Mouse (Mus musculus) limb, embryonic 12.5 days (tissue): Measurements from ENCODE around the gene Mbtps1. TPM values are rescaled to one million over a fixed set of nuclear protein-coding genes. Genes with fewer than 3 reads are reported as not detected.

Source experiments
- ATAC-seq: fragments of 200-750 bp; cut with Nextera tagmentation; 2 replicates; pipeline ENCODE4 v1.8.0; 2017; ENCODE audit warnings: low read depth, moderate TSS enrichment; ENCODE audit not compliant: insufficient number of reproducible peaks, insufficient read depth, low FRiP score, low TSS enrichment
- H3K27ac ChIP-seq: fragments of 300-500 bp; sonication (generic); 2 replicates; pipeline ENCODE4 v1.5.1; 2016; ENCODE audit warnings: mild to moderate bottlenecking, moderate library complexity
- H3K27me3 ChIP-seq: fragments of 300-500 bp; sonication (generic); 2 replicates; pipeline ENCODE4 v1.6.1; 2016; ENCODE audit warnings: mild to moderate bottlenecking, moderate library complexity
- H3K36me3 ChIP-seq: fragments of 300-500 bp; sonication (generic); 2 replicates; pipeline ENCODE4 v1.6.1; 2016; ENCODE audit warnings: mild to moderate bottlenecking, moderate library complexity
- H3K4me1 ChIP-seq: fragments of 300-500 bp; sonication (generic); replicated peaks from 2 replicates; pipeline ENCODE4 v1.6.1; 2016
- H3K4me2 ChIP-seq: fragments of 300-500 bp; sonication (generic); 2 replicates; pipeline ENCODE4 v1.6.1; 2016; ENCODE audit warnings: mild to moderate bottlenecking, moderate library complexity
- H3K4me3 ChIP-seq: fragments of 300-500 bp; sonication (generic); replicated peaks from 2 replicates; pipeline ENCODE4 v1.5.1; 2016; ENCODE audit warnings: mild to moderate bottlenecking
- H3K9ac ChIP-seq: fragments of 300-500 bp; sonication (generic); replicated peaks from 2 replicates; pipeline ENCODE4 v1.6.1; 2016; ENCODE audit warnings: mild to moderate bottlenecking, moderate library complexity
- H3K9me3 ChIP-seq: fragments of 300-500 bp; sonication (generic); 2 replicates; pipeline ENCODE4 v1.6.1; 2016; ENCODE audit warnings: mild to moderate bottlenecking, moderate library complexity
- WGBS: fragments of 180-500 bp; shearing (Covaris S2); methylation state at CpG from one replicate; pipeline ENCODE4 v1.1.7; 2016; 5-methylcytosine and 5-hydroxymethylcytosine counted together
- polyA plus RNA-seq: library from polyadenylated mRNA; unstranded; fragments of >200 nt; fragmentation: Nextera tagmentation; extraction: Ambion mirVana; gene quantifications from 2 replicates; pipeline ENCODE4 v1.2.1, GENCODE M21; 2016

Mbtps1 gene
- polyA plus RNA-seq, 1 experiment from 2014 or later = 140 TPM

DNA sequence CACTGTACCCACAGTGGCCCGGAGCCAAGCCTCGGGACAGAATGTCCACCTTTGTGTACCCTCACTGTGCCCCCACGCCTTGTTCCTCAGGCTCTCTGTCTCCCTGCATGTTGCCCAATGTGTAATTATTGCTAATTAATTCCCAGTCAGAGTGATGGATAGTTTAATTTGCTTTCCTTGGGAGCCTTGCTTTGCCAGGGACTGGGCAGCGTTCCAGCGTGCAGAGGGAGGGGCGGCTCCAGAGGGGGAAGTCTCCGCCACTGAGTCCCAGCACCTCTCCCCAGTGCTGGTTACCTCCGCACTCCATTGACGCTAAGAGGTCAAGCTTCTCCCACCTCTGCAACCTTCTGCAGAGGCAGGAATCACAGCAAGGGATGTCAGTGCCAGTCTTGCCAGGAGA lies 97.2 kb downstream of the Mbtps1 start:
- H3K27me3 ChIP-seq = peaks cover 33% of the 10 kb centered on the region
- 71% methylated on average over 9 of the region's 9 CpGs for WGBS
- no peak overlapping the region for H3K9ac ChIP-seq
- no peaks in the 10 kb centered on the region for H3K9me3 ChIP-seq
- peaks cover 18% of the 10 kb centered on the region for H3K4me1 ChIP-seq
- H3K4me2 ChIP-seq = no peak overlapping the region
- no peak overlapping the region for H3K4me3 ChIP-seq
- ATAC-seq = no peak
- no peak overlapping the region for H3K27ac ChIP-seq
- no peaks in the 10 kb centered on the region for H3K36me3 ChIP-seq

DNA sequence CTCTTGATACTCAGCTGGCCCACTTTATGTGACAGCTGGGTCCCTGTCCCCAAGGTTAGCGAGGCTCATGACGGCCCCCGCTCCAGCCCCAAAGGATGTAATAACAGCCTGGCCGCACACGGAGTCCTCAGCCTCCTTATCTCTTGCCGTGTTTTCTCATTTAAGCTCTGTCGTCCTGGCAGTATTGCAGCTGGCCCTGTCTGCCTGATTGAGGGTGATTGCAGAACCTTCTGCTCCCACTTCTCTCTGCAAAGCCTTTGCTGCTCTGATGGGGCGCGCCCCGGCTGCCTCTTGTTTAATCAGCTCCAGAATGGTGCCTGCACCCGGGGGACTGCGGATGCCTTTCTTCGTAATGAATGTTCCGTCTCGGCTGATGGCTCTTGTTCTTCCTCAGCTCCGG lies 98.8 kb downstream of the Mbtps1 start:
- Histone ChIP-seq H3K4me2 (no peak overlapping the region), H3K27me3 (peaks cover 16% of the 10 kb centered on the region), H3K4me1 (peaks cover 4% of the 10 kb centered on the region; the same call in 1 of the 2 replicates), H3K4me3 (no peak overlapping the region), H3K27ac (no peak overlapping the region), H3K9ac (no peak overlapping the region), H3K9me3 (no peaks in the 10 kb centered on the region), H3K36me3 (no peaks in the 10 kb centered on the region)
- ATAC-seq = no peak
- WGBS = 52% methylated on average over 16 of the region's 16 CpGs

Other genes starting within 250 kb of the Mbtps1 start
- 293 and 299 TPM in 2 replicates for gene Hsbp1, start 214.2 kb downstream of the Mbtps1 start, polyA plus RNA-seq
- 9.3 and 10.5 TPM in 2 replicates for gene Mlycd, start 163.9 kb downstream of the Mbtps1 start, polyA plus RNA-seq
- 0.40 and 0.58 TPM in 2 replicates for gene Osgin1, start 124.6 kb downstream of the Mbtps1 start, polyA plus RNA-seq
- gene Necab2, start 112.0 kb downstream of the Mbtps1 start, polyA plus RNA-seq = 4.4 and 5.1 TPM in 2 replicates
- 0.10 TPM in 1 of 2 replicates, not detected in the other for gene Slc38a8, start 57.0 kb downstream of the Mbtps1 start, polyA plus RNA-seq
- 33.6 and 35.3 TPM in 2 replicates for gene Hsdl1, start 16.4 kb upstream of the Mbtps1 start, polyA plus RNA-seq
- gene Dnaaf1, start 16.5 kb upstream of the Mbtps1 start, polyA plus RNA-seq = not detected in 2 replicates
- gene Taf1c, start 46.5 kb upstream of the Mbtps1 start, polyA plus RNA-seq = 14.1 and 15.1 TPM in 2 replicates
- 0.14 and 0.41 TPM in 2 replicates for gene Adad2, start 54.0 kb upstream of the Mbtps1 start, polyA plus RNA-seq
- gene Kcng4, start 76.9 kb upstream of the Mbtps1 start, polyA plus RNA-seq = 0.05 TPM in 2 replicates
- 0.15 TPM in 1 of 2 replicates, not detected in the other for gene Wfdc1, start 107.6 kb upstream of the Mbtps1 start, polyA plus RNA-seq
- 1.8 and 1.9 TPM in 2 replicates for gene Atp2c2, start 141.3 kb upstream of the Mbtps1 start, polyA plus RNA-seq
- 10.3 and 11.6 TPM in 2 replicates for gene Tldc1, start 219.7 kb upstream of the Mbtps1 start, polyA plus RNA-seq